Mouse (Mus musculus): ENCODE measurements around the gene Snx20.

Snx20 gene

GRCm38 (mm10) chr8:88604065-88605038, 31.6 kb downstream of the Snx20 start:
- DNase-seq, result no peak

GRCm38 (mm10) chr8:88603446-88603989, 32.4 kb downstream of the Snx20 start:
- no peak for DNase-seq

- DNase-seq, result no peak
Observed at GRCm38 (mm10) chr8:88599491-88599890, 36.4 kb downstream of the Snx20 start.

- no peak for DNase-seq
Observed at GRCm38 (mm10) chr8:88598578-88598977, 37.4 kb downstream of the Snx20 start.

GRCm38 (mm10) chr8:88596042-88596441, 39.9 kb downstream of the Snx20 start:
- DNase-seq, result no peak

- no peak for DNase-seq
Observed at GRCm38 (mm10) chr8:88593947-88594346, 42.0 kb downstream of the Snx20 start.

- DNase-seq, result no peak
Observed at GRCm38 (mm10) chr8:88590226-88590625, 45.7 kb downstream of the Snx20 start.

GRCm38 (mm10) chr8:88588205-88588889, 47.6 kb downstream of the Snx20 start:
- DNase-seq, result no peak

- no peak for DNase-seq
Observed at GRCm38 (mm10) chr8:88583863-88584262, 52.1 kb downstream of the Snx20 start.

GRCm38 (mm10) chr8:88580785-88581184, 55.1 kb downstream of the Snx20 start:
- DNase-seq, result no peak

GRCm38 (mm10) chr8:88579668-88580330, 56.1 kb downstream of the Snx20 start:
- peak; percentile 49 for DNase-seq

GRCm38 (mm10) chr8:88579246-88579645, 56.7 kb downstream of the Snx20 start:
- no peak for DNase-seq

- no peak for DNase-seq
Observed at GRCm38 (mm10) chr8:88578413-88579175, 57.3 kb downstream of the Snx20 start.

- DNase-seq, result no peak
Observed at GRCm38 (mm10) chr8:88577666-88578065, 58.3 kb downstream of the Snx20 start.

Data from right cerebral cortex, postnatal 25 days (tissue).